Mouse (Mus musculus) lung, embryonic 16.5 days (tissue): ENCODE measurements around the gene Clhc1. TPM values are rescaled to one million over a fixed set of nuclear protein-coding genes. Genes with fewer than 3 reads are reported as not detected.

Source experiments
- ATAC-seq: fragments of 200-750 bp; cut with Nextera tagmentation; 2 replicates; pipeline ENCODE4 v1.8.0; 2017; ENCODE audit warnings: low read depth, mild to moderate bottlenecking, moderate library complexity
- H3K27ac ChIP-seq: fragments of 300-500 bp; sonication (generic); 2 replicates; pipeline ENCODE4 v1.5.1; 2014; ENCODE audit warnings: mild to moderate bottlenecking, control low read depth, low read length
- H3K27me3 ChIP-seq: fragments of 300-500 bp; sonication (generic); 2 replicates; pipeline ENCODE4 v1.6.1; 2014; ENCODE audit warnings: low read depth, low read length, mixed read lengths; ENCODE audit not compliant: control insufficient read depth, insufficient read depth
- H3K36me3 ChIP-seq: fragments of 300-500 bp; sonication (generic); 2 replicates; pipeline ENCODE4 v1.6.1; 2014; ENCODE audit warnings: low read length; ENCODE audit not compliant: control insufficient read depth, insufficient read depth
- H3K4me1 ChIP-seq: fragments of 300-500 bp; sonication (generic); replicated peaks from 2 replicates; pipeline ENCODE4 v1.6.1; 2014; ENCODE audit warnings: low read length, mixed read lengths; ENCODE audit not compliant: control insufficient read depth, insufficient read depth
- H3K4me2 ChIP-seq: fragments of 300-500 bp; sonication (generic); 2 replicates; pipeline ENCODE4 v1.6.1; 2014; ENCODE audit warnings: low read depth, low read length, control low read depth
- H3K4me3 ChIP-seq: fragments of 300-500 bp; sonication (generic); 2 replicates; pipeline ENCODE4 v1.5.1; 2014; ENCODE audit warnings: mild to moderate bottlenecking, low read length, control low read depth
- H3K9ac ChIP-seq: fragments of 300-500 bp; sonication (generic); 2 replicates; pipeline ENCODE4 v1.6.1; 2014; ENCODE audit warnings: low read length, control low read depth
- H3K9me3 ChIP-seq: fragments of 300-500 bp; sonication (generic); 2 replicates; pipeline ENCODE4 v1.6.1; 2016; ENCODE audit warnings: low read length; ENCODE audit not compliant: control insufficient read depth
- WGBS: fragments of 180-500 bp; shearing (Covaris S2); extraction: QIAGEN DNeasy Blood & Tissue Kit; methylation state at CpG from one replicate; pipeline ENCODE4 v1.1.7; 2014; 5-methylcytosine and 5-hydroxymethylcytosine counted together
- polyA plus RNA-seq: library from polyadenylated mRNA; unstranded; fragments of >200 nt; fragmentation: Nextera tagmentation; extraction: Ambion mirVana; gene quantifications from 2 replicates; pipeline ENCODE4 v1.2.1, GENCODE M21; 2015

Gene Clhc1
- polyA plus RNA-seq, 1 experiment from 2014 or later: 0.34 TPM

- no peaks in the 10 kb centered on the region for H3K27me3 ChIP-seq
- no peak overlapping the region for H3K4me2 ChIP-seq
- H3K4me1 ChIP-seq: no peaks in the 10 kb centered on the region
- no peak overlapping the region for H3K9ac ChIP-seq
- H3K4me3 ChIP-seq: no peak overlapping the region
- no peaks in the 10 kb centered on the region for H3K36me3 ChIP-seq
- WGBS: 13% methylated on average over 2 of the region's 2 CpGs
- H3K9me3 ChIP-seq: no peaks in the 10 kb centered on the region
- no peak overlapping the region for H3K27ac ChIP-seq
- ATAC-seq: no peak
These were observed 55.8 kb downstream of the Clhc1 start for GRCm38 (mm10) chr11:29603581-29603980.

- Histone ChIP-seq H3K27me3 (no peaks in the 10 kb centered on the region), H3K4me1 (no peaks in the 10 kb centered on the region), H3K4me3 (no peak overlapping the region), H3K9ac (no peak overlapping the region), H3K27ac (no peak overlapping the region), H3K9me3 (no peaks in the 10 kb centered on the region), H3K36me3 (no peaks in the 10 kb centered on the region), H3K4me2 (no peak overlapping the region)
- ATAC-seq: no peak
- 59% methylated on average over 2 of the region's 2 CpGs for WGBS
These were observed 59.8 kb downstream of the Clhc1 start for GRCm38 (mm10) chr11:29607465-29607990.

DNA sequence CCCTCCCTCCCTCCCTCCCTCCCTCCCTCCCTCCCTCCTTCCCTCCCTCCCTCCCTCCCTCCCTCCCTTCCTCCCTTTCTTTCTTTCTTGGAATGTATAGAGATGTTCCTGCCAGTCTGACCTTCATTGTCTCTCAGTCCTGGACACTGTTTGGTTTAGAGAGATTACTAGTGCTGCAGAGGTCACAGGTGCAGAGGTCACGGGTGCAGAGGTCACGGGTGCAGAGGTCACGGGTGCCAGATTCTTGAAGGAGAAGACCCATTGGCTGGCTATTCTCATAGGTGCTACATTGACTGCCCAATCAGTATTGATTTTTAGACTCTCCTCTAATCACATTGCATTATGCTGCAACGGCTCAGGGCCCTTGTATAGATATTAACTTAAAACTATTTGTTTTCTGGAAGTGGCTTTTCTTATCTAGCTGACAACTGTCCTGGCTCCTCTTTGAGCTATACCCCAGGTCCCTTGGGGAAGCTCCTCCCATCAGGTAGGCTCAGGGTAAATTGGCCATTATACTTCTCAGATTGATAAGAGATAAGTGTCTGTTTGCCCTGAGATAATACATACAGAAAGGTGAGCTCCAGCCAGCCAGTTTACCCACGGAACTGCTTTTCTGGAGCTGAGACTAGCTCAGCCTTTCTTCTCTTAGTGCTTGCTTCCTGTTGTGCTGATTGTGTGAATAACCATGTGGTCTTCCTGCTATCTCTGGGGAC lies 62.2 kb downstream of the Clhc1 start:
- Histone ChIP-seq H3K27ac (no peak overlapping the region), H3K27me3 (no peaks in the 10 kb centered on the region), H3K36me3 (no peaks in the 10 kb centered on the region), H3K9ac (no peak overlapping the region), H3K4me3 (no peak overlapping the region), H3K4me1 (no peaks in the 10 kb centered on the region), H3K4me2 (no peak overlapping the region), H3K9me3 (no peaks in the 10 kb centered on the region)
- 55% methylated on average over 5 of the region's 5 CpGs for WGBS
- no peak for ATAC-seq

- H3K27ac ChIP-seq: no peak overlapping the region
- no peak for ATAC-seq
These were observed 64.3 kb downstream of the Clhc1 start for GRCm38 (mm10) chr11:29612007-29612406.

GRCm38 (mm10) chr11:29613185-29613735 lies 65.5 kb downstream of the Clhc1 start:
- no peak overlapping the region for H3K9ac ChIP-seq
- no peak overlapping the region for H3K4me2 ChIP-seq
- H3K36me3 ChIP-seq: no peaks in the 10 kb centered on the region
- WGBS: 83% methylated on average over 4 of the region's 4 CpGs
- H3K4me1 ChIP-seq: no peaks in the 10 kb centered on the region
- no peak overlapping the region for H3K4me3 ChIP-seq
- H3K27me3 ChIP-seq: no peaks in the 10 kb centered on the region
- H3K9me3 ChIP-seq: no peaks in the 10 kb centered on the region
- no peak overlapping the region for H3K27ac ChIP-seq
- no peak for ATAC-seq

More at GRCm38 (mm10) chr11:29612007-29612406, 64.3 kb downstream of the Clhc1 start:
- no peak overlapping the region for H3K4me3 ChIP-seq
- H3K36me3 ChIP-seq: no peaks in the 10 kb centered on the region
- H3K4me1 ChIP-seq: no peaks in the 10 kb centered on the region
- no peak overlapping the region for H3K4me2 ChIP-seq
- no peak overlapping the region for H3K9ac ChIP-seq
- H3K9me3 ChIP-seq: no peaks in the 10 kb centered on the region
- no peaks in the 10 kb centered on the region for H3K27me3 ChIP-seq

DNA sequence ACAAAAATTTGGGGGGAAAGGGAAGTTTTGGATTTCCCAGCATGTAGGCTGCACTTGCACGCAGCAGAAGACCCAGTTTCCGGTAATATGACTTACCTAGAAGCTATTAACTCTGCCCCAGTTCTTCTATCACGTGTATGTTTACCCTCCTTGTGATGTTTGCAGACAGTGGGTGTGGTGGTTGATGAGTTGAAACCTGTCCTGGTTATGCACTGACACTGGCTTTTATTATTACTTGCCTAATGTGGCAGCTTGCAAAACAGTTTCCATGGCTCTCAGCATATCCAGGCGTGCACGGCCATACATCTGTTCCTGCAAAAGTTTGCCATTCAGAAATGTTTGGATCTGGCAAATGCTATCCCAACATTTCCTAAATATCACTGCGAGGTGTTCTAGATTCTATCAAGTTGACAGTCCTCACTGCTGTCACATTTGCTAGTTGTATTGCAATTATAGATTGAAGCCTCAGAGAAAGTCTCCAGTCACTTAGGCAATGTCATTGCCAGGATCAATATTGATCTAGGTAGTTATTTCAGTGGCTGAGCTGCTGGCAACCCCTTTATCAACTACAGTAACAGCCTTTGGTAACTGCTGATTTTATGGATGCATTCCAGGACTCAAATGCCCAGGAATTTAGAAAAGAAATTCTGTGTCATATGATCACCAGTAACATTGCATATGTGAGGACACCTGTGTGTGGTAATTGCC lies 66.6 kb downstream of the Clhc1 start:
- no peaks in the 10 kb centered on the region for H3K27me3 ChIP-seq
- H3K9ac ChIP-seq: no peak overlapping the region
- 66% methylated on average over 6 of the region's 6 CpGs for WGBS
- ATAC-seq: no peak
- no peaks in the 10 kb centered on the region for H3K9me3 ChIP-seq
- no peak overlapping the region for H3K27ac ChIP-seq
- H3K4me2 ChIP-seq: no peak overlapping the region
- H3K36me3 ChIP-seq: no peaks in the 10 kb centered on the region
- H3K4me3 ChIP-seq: no peak overlapping the region
- H3K4me1 ChIP-seq: no peaks in the 10 kb centered on the region

- ATAC-seq: no peak
- Histone ChIP-seq H3K9ac (no peak overlapping the region), H3K4me2 (no peak overlapping the region), H3K27me3 (no peaks in the 10 kb centered on the region), H3K4me3 (no peak overlapping the region), H3K9me3 (no peaks in the 10 kb centered on the region), H3K4me1 (no peaks in the 10 kb centered on the region), H3K27ac (no peak overlapping the region), H3K36me3 (no peaks in the 10 kb centered on the region)
- WGBS: 82% methylated on average over 5 of the region's 5 CpGs
These were observed 74.5 kb downstream of the Clhc1 start for GRCm38 (mm10) chr11:29622030-29622790.

DNA sequence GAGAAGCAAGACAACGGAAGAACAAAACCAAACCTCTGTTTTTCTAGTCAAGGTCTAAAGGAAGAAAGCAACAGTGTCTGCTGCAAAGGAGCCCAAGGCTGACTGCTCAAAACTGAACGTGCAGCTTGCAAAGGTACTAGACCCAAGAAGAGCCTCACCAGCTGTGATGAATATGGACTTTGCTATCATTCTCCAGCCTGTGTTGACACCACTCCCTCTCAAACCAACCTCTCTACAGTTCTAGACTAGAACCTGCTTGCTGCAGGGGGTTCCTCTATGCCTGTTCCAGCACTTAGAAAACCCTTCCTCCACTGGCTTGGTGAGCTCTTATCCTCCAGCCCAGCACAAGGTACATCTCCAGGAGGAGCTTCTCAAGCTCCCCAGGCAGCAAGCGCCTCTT lies 75.6 kb downstream of the Clhc1 start:
- Histone ChIP-seq H3K9ac (no peak overlapping the region), H3K36me3 (no peaks in the 10 kb centered on the region), H3K4me1 (no peaks in the 10 kb centered on the region), H3K4me3 (no peak overlapping the region), H3K27ac (no peak overlapping the region), H3K27me3 (no peaks in the 10 kb centered on the region), H3K4me2 (no peak overlapping the region), H3K9me3 (no peaks in the 10 kb centered on the region)
- ATAC-seq: no peak
- WGBS: 83% methylated on average over 3 of the region's 3 CpGs

- H3K4me2 ChIP-seq: no peak overlapping the region
- no peak overlapping the region for H3K9ac ChIP-seq
- H3K4me1 ChIP-seq: no peaks in the 10 kb centered on the region
- WGBS: 34% methylated on average over 5 of the region's 5 CpGs
- no peak overlapping the region for H3K27ac ChIP-seq
- H3K36me3 ChIP-seq: no peaks in the 10 kb centered on the region
- H3K9me3 ChIP-seq: no peaks in the 10 kb centered on the region
- no peak for ATAC-seq
- no peaks in the 10 kb centered on the region for H3K27me3 ChIP-seq
- no peak overlapping the region for H3K4me3 ChIP-seq
These were observed 78.8 kb downstream of the Clhc1 start for GRCm38 (mm10) chr11:29626541-29626940.
